Mouse (Mus musculus) cortical plate, adult 2 months (tissue): ENCODE results near the gene Popdc3.

ENCODE experiments used
- CTCF ChIP-seq: fragments of 200-500 bp; IDR thresholded peaks from 2 replicates; pipeline ENCODE4 v1.5.1; 2011; ENCODE audit warnings: mild to moderate bottlenecking, control low read depth, low read length; ENCODE audit not compliant: insufficient read depth; ENCODE audit errors: extremely low read depth
- POLR2A ChIP-seq: fragments of 200-500 bp; IDR thresholded peaks from 2 replicates; pipeline ENCODE4 v1.6.1; 2011; ENCODE audit warnings: mild to moderate bottlenecking, low read length, control low read depth; ENCODE audit not compliant: insufficient read depth; ENCODE audit errors: extremely low read depth

GRCm38 (mm10) chr10:45146821-45147220 is 31.1 kb upstream of the Popdc3 start:
- no peak for TF ChIP-seq CTCF
- TF ChIP-seq POLR2A = no peak
